Mouse (Mus musculus) adrenal gland, postnatal 14 days (tissue): ENCODE measurements around the gene Myo9b. TPM values are rescaled to one million over a fixed set of nuclear protein-coding genes. Genes with fewer than 3 reads are reported as not detected.

Experiments used
- DNase-seq: peaks from one replicate; pipeline ENCODE4 v3.0.0; 2021; ENCODE audit warnings: mixed read lengths
- total RNA-seq: library from RNA; stranded (reverse); gene quantifications from 2 replicates; pipeline ENCODE4 v1.2.3, GENCODE M21; 2021

Gene Myo9b
- total RNA-seq, 1 experiment from 2014 or later, result 30.6 TPM

DNA sequence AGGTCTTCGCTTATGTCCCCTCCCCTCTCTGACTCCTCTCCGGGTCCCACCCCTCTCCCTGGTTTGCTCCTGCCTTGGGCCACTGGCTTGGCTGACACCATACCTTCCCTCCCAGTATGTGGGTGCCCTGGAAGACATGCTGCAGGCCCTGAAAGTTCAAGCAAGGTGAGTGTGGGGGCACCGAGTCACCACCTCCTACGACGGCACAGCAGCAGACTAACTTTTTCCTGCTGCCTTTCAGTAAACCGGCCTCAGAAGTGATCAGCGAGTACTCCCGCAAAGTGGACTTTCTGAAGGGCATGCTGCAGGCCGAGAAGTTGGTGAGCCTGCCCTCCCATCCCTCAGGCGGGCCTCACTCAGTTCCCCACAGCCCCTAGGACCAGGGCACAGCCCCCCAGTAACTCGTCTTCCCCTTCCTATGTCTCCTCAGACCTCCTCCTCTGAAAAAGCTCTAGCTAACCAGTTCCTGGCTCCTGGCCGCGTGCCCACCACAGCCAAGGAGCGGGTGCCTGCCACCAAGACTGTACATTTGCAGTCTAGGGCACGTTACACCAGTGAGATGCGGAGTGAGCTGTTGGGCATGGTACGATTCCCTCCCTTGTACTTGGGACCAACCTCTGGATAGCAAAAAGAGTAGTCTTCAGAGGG is 95.1 kb downstream of the Myo9b start:
- peak; percentile 45 for DNase-seq

GRCm38 (mm10) chr8:71368366-71368765 is 95.9 kb downstream of the Myo9b start:
- DNase-seq, result peak; percentile 51

- DNase-seq, result no peak
These were observed 96.7 kb downstream of the Myo9b start for GRCm38 (mm10) chr8:71369040-71369718.

GRCm38 (mm10) chr8:71370711-71371235 is 98.3 kb downstream of the Myo9b start:
- DNase-seq, result no peak

- DNase-seq, result peak; percentile 98
These were observed 98.8 kb downstream of the Myo9b start, which contains the start of gene Ocel1 for GRCm38 (mm10) chr8:71371236-71371848. TSS of gene Ocel1 (plus strand) at chr8:71371298.

- no peak for DNase-seq
These were observed 99.9 kb downstream of the Myo9b start for GRCm38 (mm10) chr8:71372427-71372826.

- DNase-seq, result no peak
These were observed 100.5 kb downstream of the Myo9b start for GRCm38 (mm10) chr8:71373000-71373399.

GRCm38 (mm10) chr8:71374616-71375206 is 102.2 kb downstream of the Myo9b start:
- peak; percentile 44 for DNase-seq

GRCm38 (mm10) chr8:71375581-71376422 is 103.3 kb downstream of the Myo9b start:
- peak; percentile 86 for DNase-seq

DNA sequence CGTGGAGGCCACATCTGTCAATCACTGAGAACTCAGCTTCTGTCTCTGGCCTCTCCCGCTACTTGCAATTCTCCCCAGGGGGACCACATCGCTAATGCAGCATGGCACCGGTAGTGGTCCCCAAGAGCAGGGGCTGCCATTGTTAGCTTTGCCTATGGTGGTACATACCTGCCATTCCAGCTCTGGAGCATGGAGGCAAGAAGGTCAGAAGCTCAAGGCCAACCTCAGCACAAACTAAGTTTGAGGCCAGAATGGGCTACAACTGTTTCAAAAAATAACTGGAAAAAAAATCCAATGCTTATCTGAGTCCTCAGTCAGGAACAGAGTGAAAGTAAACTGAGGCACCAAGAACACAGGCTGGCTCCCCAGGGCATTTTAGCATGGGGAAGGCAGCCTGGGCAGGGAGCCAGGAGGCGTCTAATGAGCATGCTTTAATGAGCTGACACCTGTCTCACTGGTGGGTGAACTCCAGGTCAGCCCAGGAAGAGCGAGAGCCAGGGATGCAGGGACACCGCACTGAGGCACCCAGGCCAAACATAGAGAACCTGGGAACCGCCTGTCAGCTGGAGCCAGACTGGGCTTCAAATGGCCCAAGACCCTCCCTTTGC is 104.0 kb downstream of the Myo9b start:
- DNase-seq, result no peak

GRCm38 (mm10) chr8:71379008-71379407 is 106.5 kb downstream of the Myo9b start:
- no peak for DNase-seq

- DNase-seq, result no peak
These were observed 107.1 kb downstream of the Myo9b start for GRCm38 (mm10) chr8:71379512-71380075.

GRCm38 (mm10) chr8:71380178-71381171 is 108.0 kb downstream of the Myo9b start:
- peak; percentile 59 for DNase-seq

DNA sequence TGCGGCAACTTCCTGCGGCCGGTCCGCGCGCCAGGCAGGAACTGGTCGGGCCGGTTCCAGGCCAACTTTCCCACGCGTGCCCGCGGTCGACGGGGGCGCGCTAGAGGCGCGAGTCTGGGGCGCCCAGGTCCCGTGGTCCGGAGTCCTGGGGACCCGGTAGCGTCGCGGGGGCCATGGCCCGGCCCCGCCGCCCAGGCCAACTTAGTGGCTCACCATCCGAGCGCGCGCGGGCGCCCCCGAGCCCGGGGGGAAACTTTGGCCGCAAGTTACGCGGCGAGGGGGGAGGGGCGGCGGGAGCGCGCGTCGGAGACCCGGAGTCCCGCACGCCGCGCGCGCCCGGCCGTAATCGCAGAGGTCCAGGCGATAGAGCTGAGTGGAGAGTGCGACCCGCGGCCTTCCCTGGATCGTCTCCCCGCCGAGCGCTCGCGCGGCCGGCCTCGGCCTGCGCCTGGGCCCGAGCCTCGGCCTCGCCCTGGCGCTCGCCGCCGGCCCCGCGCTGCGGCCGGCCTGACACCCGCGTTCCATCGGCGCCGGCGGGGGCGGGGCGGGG is 109.0 kb downstream of the Myo9b start, which contains the start of gene Nr2f6:
TSS of gene Nr2f6 (minus strand) at position 540 of the 550 bp plus-strand sequence.
- peak; percentile 84 for DNase-seq

GRCm38 (mm10) chr8:71381971-71382961 is 109.8 kb downstream of the Myo9b start:
- peak; percentile 94 for DNase-seq

DNA sequence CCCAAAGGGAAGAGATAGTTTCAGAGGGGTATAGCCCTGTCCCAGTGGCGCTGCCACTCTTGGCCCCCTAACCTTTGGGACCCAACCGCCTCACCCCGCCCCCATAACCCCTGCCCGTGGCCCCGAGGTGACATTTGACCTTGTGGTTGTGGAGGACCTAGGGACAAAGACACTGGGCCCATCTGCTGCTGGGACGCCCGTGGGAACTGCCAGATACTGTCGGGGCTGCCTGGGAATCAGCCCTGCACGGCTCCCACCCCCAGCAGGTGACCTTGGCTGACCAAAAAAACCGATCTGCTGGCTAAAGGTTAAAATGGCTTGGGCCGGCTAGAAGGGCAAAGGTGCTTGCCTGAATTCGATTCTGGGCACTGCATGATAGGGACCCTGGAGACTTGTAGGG is 110.9 kb downstream of the Myo9b start:
- DNase-seq, result peak; percentile 51

- DNase-seq, result no peak
These were observed 111.3 kb downstream of the Myo9b start for GRCm38 (mm10) chr8:71383860-71384259.
